Mouse (Mus musculus): ENCODE data around the gene Taldo1. TPM values are rescaled to one million over a fixed set of nuclear protein-coding genes. Genes with fewer than 3 reads are reported as not detected.

Taldo1 gene
- 61.6 TPM for polyA plus RNA-seq (2015; fragmentation: Illumina TruSeq; extraction: RNeasy Lipid Tissue Mini Kit (QIAGEN cat#74804); ENCODE audit: insufficient read depth, low read depth, low replicate concordance)

GRCm38 (mm10) chr7:141391625-141392551, at the start of gene Taldo1:
Taldo1 (plus strand) TSS chr7:141392199.

GRCm38 (mm10) chr7:141413809-141414584, 22.0 kb downstream of the Taldo1 start, which contains the start of gene Gatd1:
Gatd1 (minus strand) TSS chr7:141414136.

GRCm38 (mm10) chr7:141429310-141429709, 37.3 kb downstream of the Taldo1 start, which contains the start of gene Cend1:
Cend1 (minus strand) TSS chr7:141429491.

GRCm38 (mm10) chr7:141437178-141438120, 45.5 kb downstream of the Taldo1 start, which contains the start of gene Slc25a22:
Slc25a22 (minus strand) TSS chr7:141437892.

GRCm38 (mm10) chr7:141443828-141444237, 51.8 kb downstream of the Taldo1 start, which contains the start of gene Pidd1:
Pidd1 (minus strand) TSS chr7:141444025.

GRCm38 (mm10) chr7:141447110-141447991, 55.4 kb downstream of the Taldo1 start, which contains the start of gene Rplp2:
Rplp2 (plus strand) TSS chr7:141447370.

Other genes starting within 250 kb of the Taldo1 start
- 56.7 TPM for gene Rnh1, start 219.3 kb upstream of the Taldo1 start, polyA plus RNA-seq (2015; fragmentation: Illumina TruSeq; extraction: RNeasy Lipid Tissue Mini Kit (QIAGEN cat#74804); ENCODE audit: insufficient read depth, low read depth, low replicate concordance)
- 22.7 TPM for gene Hras, start 198.2 kb upstream of the Taldo1 start, polyA plus RNA-seq (2015; fragmentation: Illumina TruSeq; extraction: RNeasy Lipid Tissue Mini Kit (QIAGEN cat#74804); ENCODE audit: insufficient read depth, low read depth, low replicate concordance)
- 1.4 TPM for gene Lrrc56, start 198.0 kb upstream of the Taldo1 start, polyA plus RNA-seq (2015; fragmentation: Illumina TruSeq; extraction: RNeasy Lipid Tissue Mini Kit (QIAGEN cat#74804); ENCODE audit: insufficient read depth, low read depth, low replicate concordance)
- gene Lmntd2, start 178.1 kb upstream of the Taldo1 start, polyA plus RNA-seq (2015; fragmentation: Illumina TruSeq; extraction: RNeasy Lipid Tissue Mini Kit (QIAGEN cat#74804); ENCODE audit: insufficient read depth, low read depth, low replicate concordance) = 5.9 TPM
- 12.7 TPM for gene Rassf7, start 176.3 kb upstream of the Taldo1 start, polyA plus RNA-seq (2015; fragmentation: Illumina TruSeq; extraction: RNeasy Lipid Tissue Mini Kit (QIAGEN cat#74804); ENCODE audit: insufficient read depth, low read depth, low replicate concordance)
- 31.0 TPM for gene Phrf1, start 163.4 kb upstream of the Taldo1 start, polyA plus RNA-seq (2015; fragmentation: Illumina TruSeq; extraction: RNeasy Lipid Tissue Mini Kit (QIAGEN cat#74804); ENCODE audit: insufficient read depth, low read depth, low replicate concordance)
- gene Irf7, start 125.7 kb upstream of the Taldo1 start, polyA plus RNA-seq (2015; fragmentation: Illumina TruSeq; extraction: RNeasy Lipid Tissue Mini Kit (QIAGEN cat#74804); ENCODE audit: insufficient read depth, low read depth, low replicate concordance) = 8.0 TPM
- gene Cdhr5, start 115.4 kb upstream of the Taldo1 start, polyA plus RNA-seq (2015; fragmentation: Illumina TruSeq; extraction: RNeasy Lipid Tissue Mini Kit (QIAGEN cat#74804); ENCODE audit: insufficient read depth, low read depth, low replicate concordance) = not detected
- gene Sct, start 113.1 kb upstream of the Taldo1 start, polyA plus RNA-seq (2015; fragmentation: Illumina TruSeq; extraction: RNeasy Lipid Tissue Mini Kit (QIAGEN cat#74804); ENCODE audit: insufficient read depth, low read depth, low replicate concordance) = not detected
- gene Drd4, start 100.2 kb upstream of the Taldo1 start, polyA plus RNA-seq (2015; fragmentation: Illumina TruSeq; extraction: RNeasy Lipid Tissue Mini Kit (QIAGEN cat#74804); ENCODE audit: insufficient read depth, low read depth, low replicate concordance) = not detected
- 23.3 TPM for gene Deaf1, start 64.5 kb upstream of the Taldo1 start, polyA plus RNA-seq (2015; fragmentation: Illumina TruSeq; extraction: RNeasy Lipid Tissue Mini Kit (QIAGEN cat#74804); ENCODE audit: insufficient read depth, low read depth, low replicate concordance)
- 11.4 TPM for gene Tmem80, start 64.5 kb upstream of the Taldo1 start, polyA plus RNA-seq (2015; fragmentation: Illumina TruSeq; extraction: RNeasy Lipid Tissue Mini Kit (QIAGEN cat#74804); ENCODE audit: insufficient read depth, low read depth, low replicate concordance)
- 35.8 TPM for gene Eps8l2, start 53.3 kb upstream of the Taldo1 start, polyA plus RNA-seq (2015; fragmentation: Illumina TruSeq; extraction: RNeasy Lipid Tissue Mini Kit (QIAGEN cat#74804); ENCODE audit: insufficient read depth, low read depth, low replicate concordance)
- gene Gatd1, start 21.9 kb downstream of the Taldo1 start, polyA plus RNA-seq (2015; fragmentation: Illumina TruSeq; extraction: RNeasy Lipid Tissue Mini Kit (QIAGEN cat#74804); ENCODE audit: insufficient read depth, low read depth, low replicate concordance) = 17.6 TPM
- 0.98 TPM for gene Cend1, start 37.3 kb downstream of the Taldo1 start, polyA plus RNA-seq (2015; fragmentation: Illumina TruSeq; extraction: RNeasy Lipid Tissue Mini Kit (QIAGEN cat#74804); ENCODE audit: insufficient read depth, low read depth, low replicate concordance)
- 14.0 TPM for gene Slc25a22, start 45.7 kb downstream of the Taldo1 start, polyA plus RNA-seq (2015; fragmentation: Illumina TruSeq; extraction: RNeasy Lipid Tissue Mini Kit (QIAGEN cat#74804); ENCODE audit: insufficient read depth, low read depth, low replicate concordance)
- 0.30 TPM for gene Pidd1, start 51.8 kb downstream of the Taldo1 start, polyA plus RNA-seq (2015; fragmentation: Illumina TruSeq; extraction: RNeasy Lipid Tissue Mini Kit (QIAGEN cat#74804); ENCODE audit: insufficient read depth, low read depth, low replicate concordance)
- 634 TPM for gene Rplp2, start 55.2 kb downstream of the Taldo1 start, polyA plus RNA-seq (2015; fragmentation: Illumina TruSeq; extraction: RNeasy Lipid Tissue Mini Kit (QIAGEN cat#74804); ENCODE audit: insufficient read depth, low read depth, low replicate concordance)
- 21.8 TPM for gene Pnpla2, start 63.0 kb downstream of the Taldo1 start, polyA plus RNA-seq (2015; fragmentation: Illumina TruSeq; extraction: RNeasy Lipid Tissue Mini Kit (QIAGEN cat#74804); ENCODE audit: insufficient read depth, low read depth, low replicate concordance)
- 31.6 TPM for gene Cracr2b, start 68.9 kb downstream of the Taldo1 start, polyA plus RNA-seq (2015; fragmentation: Illumina TruSeq; extraction: RNeasy Lipid Tissue Mini Kit (QIAGEN cat#74804); ENCODE audit: insufficient read depth, low read depth, low replicate concordance)
- 50.4 TPM for gene Cd151, start 75.2 kb downstream of the Taldo1 start, polyA plus RNA-seq (2015; fragmentation: Illumina TruSeq; extraction: RNeasy Lipid Tissue Mini Kit (QIAGEN cat#74804); ENCODE audit: insufficient read depth, low read depth, low replicate concordance)
- 16.0 TPM for gene Polr2l, start 82.9 kb downstream of the Taldo1 start, polyA plus RNA-seq (2015; fragmentation: Illumina TruSeq; extraction: RNeasy Lipid Tissue Mini Kit (QIAGEN cat#74804); ENCODE audit: insufficient read depth, low read depth, low replicate concordance)
- 14.3 TPM for gene Tspan4, start 83.0 kb downstream of the Taldo1 start, polyA plus RNA-seq (2015; fragmentation: Illumina TruSeq; extraction: RNeasy Lipid Tissue Mini Kit (QIAGEN cat#74804); ENCODE audit: insufficient read depth, low read depth, low replicate concordance)
- gene Chid1, start 147.7 kb downstream of the Taldo1 start, polyA plus RNA-seq (2015; fragmentation: Illumina TruSeq; extraction: RNeasy Lipid Tissue Mini Kit (QIAGEN cat#74804); ENCODE audit: insufficient read depth, low read depth, low replicate concordance) = 7.9 TPM
- gene Ap2a2, start 170.0 kb downstream of the Taldo1 start, polyA plus RNA-seq (2015; fragmentation: Illumina TruSeq; extraction: RNeasy Lipid Tissue Mini Kit (QIAGEN cat#74804); ENCODE audit: insufficient read depth, low read depth, low replicate concordance) = 11.3 TPM